Mouse (Mus musculus) liver, postnatal 0 days (tissue): ENCODE measurements around the gene Tlcd1.

Experiments
- CTCF ChIP-seq: sonication (generic); IDR thresholded peaks from 2 replicates; pipeline ENCODE4 v1.5.1; 2016; ENCODE audit warnings: antibody characterized with exemption, low read depth
- EP300 ChIP-seq: IDR thresholded peaks from 2 replicates; pipeline ENCODE4 v1.6.1; 2016; ENCODE audit warnings: antibody characterized with exemption, low read depth, mild to moderate bottlenecking

DNA sequence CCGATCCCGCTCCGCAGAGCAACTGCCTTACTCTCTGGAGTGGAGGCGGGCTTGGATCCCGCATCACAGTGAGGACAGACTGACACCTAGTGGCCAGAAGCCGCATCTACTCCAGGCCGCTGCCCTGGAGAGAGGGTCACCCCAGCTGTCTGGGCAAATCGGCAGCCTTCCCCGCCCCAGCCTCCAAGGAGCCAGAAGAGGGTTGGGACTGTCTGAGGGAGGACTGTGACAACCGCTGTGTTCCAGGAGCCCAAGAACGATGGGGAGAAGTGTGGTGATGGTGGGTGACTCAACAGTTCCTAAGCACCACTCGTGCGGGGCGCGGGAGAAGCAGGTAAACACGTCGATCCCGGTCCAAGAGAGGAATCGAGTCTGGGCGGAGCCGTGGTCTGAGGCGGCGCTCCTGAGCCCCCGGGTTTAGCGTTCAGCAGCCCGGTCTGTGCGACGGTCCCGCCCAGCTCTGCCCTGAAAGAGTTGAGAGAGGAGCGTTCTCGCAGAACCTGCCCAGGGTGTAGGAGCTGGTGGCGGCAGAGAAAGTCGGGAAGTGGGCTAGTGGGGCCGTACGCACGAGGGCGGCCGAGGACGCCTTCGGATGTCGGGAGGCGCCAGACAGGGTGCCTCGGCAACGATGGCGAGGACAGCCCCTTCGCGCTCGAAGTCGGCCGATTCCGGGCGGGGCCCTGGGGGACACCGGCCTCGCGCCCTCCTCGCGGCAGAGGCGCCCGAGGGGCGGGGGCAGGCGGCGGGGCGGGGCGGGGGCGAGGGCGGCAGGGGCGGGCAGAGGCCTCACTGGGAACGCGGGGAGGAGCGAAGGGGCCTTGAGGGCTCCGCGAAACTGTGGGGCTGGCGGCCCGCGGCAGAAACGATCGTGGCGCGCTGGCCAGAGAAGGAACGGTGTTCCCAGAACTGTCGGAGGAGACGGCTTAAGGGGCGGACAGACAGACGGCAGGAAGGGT lies 1.7 kb downstream of the Tlcd1 start:
- TF ChIP-seq CTCF (peak; percentile 100), EP300 (0 out of 2 replicates have a peak, but pooled peaks have one; percentile 15)
